ENCODE assay signal across 33 mouse cellular contexts in the genomic region with DNA sequence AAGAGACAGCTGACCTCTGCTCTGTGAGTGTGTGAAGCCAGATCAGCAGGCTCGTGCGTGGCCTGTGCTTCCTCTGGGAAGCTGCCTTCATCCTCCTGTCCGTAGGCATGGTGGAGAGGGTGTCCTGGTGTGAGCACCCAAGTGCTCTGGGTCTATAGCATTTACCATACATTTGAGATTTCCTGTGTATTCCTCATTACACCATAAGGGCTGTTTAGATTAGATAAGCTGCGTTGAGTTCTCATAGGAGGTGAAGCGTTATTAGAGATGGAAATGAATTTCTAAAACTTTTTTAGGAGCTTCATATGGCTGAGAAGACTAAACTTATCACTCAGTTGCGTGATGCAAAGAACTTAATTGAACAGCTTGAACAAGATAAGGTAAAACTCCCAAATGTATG. TPM values are rescaled to one million over a fixed set of nuclear protein-coding genes. Genes with fewer than 3 reads are reported as not detected.
DNase-seq lines count a peak whose midpoint lies in the region; ATAC-seq and TF ChIP-seq lines count a peak whose summit lies in the region.
"Had no signal": no experiment of that assay in that cellular context is flagged by ENCODE, and none has a peak within 500 bp of the region (broad histone marks: within the 10 kb centered on the region; RNA-seq: fewer than 3 reads in every experiment).

No protein-coding gene starts in this region.

- no peak overlapping the region for H3K4me2 ChIP-seq in heart, embryonic 12.5 days
- no peak overlapping the region for H3K4me2 ChIP-seq in liver, embryonic 14.5 days (ENCODE audit: low read depth)
- no peak overlapping the region for H3K4me2 ChIP-seq in liver, postnatal 0 days (ENCODE audit: low read depth, low read length)
- H3K4me2 ChIP-seq: embryonic facial prominence, embryonic 13.5 days; forebrain, embryonic 12.5 days; heart, embryonic 11.5 days; heart, embryonic 15.5 days; hindbrain, embryonic 13.5 days had no signal

- H3K27me3 ChIP-seq in heart, embryonic 10.5 days (ENCODE audit: insufficient read depth, poor library complexity, severe bottlenecking), result no peaks in the 10 kb centered on the region
- H3K27me3 ChIP-seq in heart, embryonic 12.5 days (replicated peaks), result no peaks in the 10 kb centered on the region
- H3K27me3 ChIP-seq in liver, embryonic 14.5 days (ENCODE audit: control insufficient read depth, insufficient read depth, low read length), result no peaks in the 10 kb centered on the region
- no peaks in the 10 kb centered on the region for H3K27me3 ChIP-seq in liver, postnatal 0 days (ENCODE audit: insufficient read depth, low read length)
- H3K27me3 ChIP-seq: embryonic facial prominence, embryonic 13.5 days; forebrain, embryonic 12.5 days; heart, embryonic 15.5 days; hindbrain, embryonic 13.5 days; Patski had no signal

- no peak for ATAC-seq in heart, embryonic 12.5 days (ENCODE audit: insufficient number of reproducible peaks, low FRiP score)
- peak; percentile 57; the same call in 1 of the 2 replicates for ATAC-seq in liver, embryonic 14.5 days (ENCODE audit: insufficient read depth)
- no peak for ATAC-seq in liver, postnatal 0 days
- peak; percentile 75 for ATAC-seq in megakaryocyte-erythroid progenitor cell, adult 5-6 weeks (replicated peaks; ENCODE audit: low FRiP score, low TSS enrichment, poor library complexity, severe bottlenecking)
- ATAC-seq: forebrain, embryonic 16.5 days; hindbrain, embryonic 16.5 days; Patski had no signal

- H3K4me1 ChIP-seq in heart, embryonic 10.5 days, result no peaks in the 10 kb centered on the region
- H3K4me1 ChIP-seq in heart, embryonic 12.5 days (replicated peaks), result no peaks in the 10 kb centered on the region
- no peaks in the 10 kb centered on the region for H3K4me1 ChIP-seq in liver, embryonic 14.5 days (replicated peaks; ENCODE audit: control insufficient read depth in 2 of 2, insufficient read depth in 2 of 2, low read length in 1 of 2)
- H3K4me1 ChIP-seq in liver, postnatal 0 days (ENCODE audit: insufficient read depth), result no peaks in the 10 kb centered on the region
- H3K4me1 ChIP-seq: embryonic facial prominence, embryonic 10.5 days; embryonic facial prominence, embryonic 13.5 days; forebrain, embryonic 12.5 days; heart, embryonic 15.5 days; hindbrain, embryonic 10.5 days; hindbrain, embryonic 13.5 days had no signal

- H3K9ac ChIP-seq in heart, embryonic 12.5 days, result no peak overlapping the region
- H3K9ac ChIP-seq in liver, embryonic 14.5 days (replicated peaks), result no peak overlapping the region
- no peak overlapping the region for H3K9ac ChIP-seq in liver, postnatal 0 days (replicated peaks)
- H3K9ac ChIP-seq: embryonic facial prominence, embryonic 13.5 days; forebrain, embryonic 12.5 days; heart, embryonic 15.5 days had no signal

- WGBS in heart, embryonic 10.5 days, result 84% methylated on average over 6 of the region's 6 CpGs
- WGBS in heart, embryonic 12.5 days, result 82% methylated on average over 6 of the region's 6 CpGs
- 42% methylated on average over 6 of the region's 6 CpGs for WGBS in liver, embryonic 14.5 days (ENCODE audit: insufficient replicate concordance)
- WGBS in liver, postnatal 0 days (ENCODE audit: insufficient replicate concordance), result 60% methylated on average over 6 of the region's 6 CpGs

- H3K4me3 ChIP-seq in heart, embryonic 10.5 days, result no peak overlapping the region
- H3K4me3 ChIP-seq in heart, embryonic 12.5 days, result no peak overlapping the region
- no peak overlapping the region for H3K4me3 ChIP-seq in liver, embryonic 14.5 days (ENCODE audit: insufficient read depth in 1 of 2, low read depth in 2 of 2, low read length in 2 of 2)
- H3K4me3 ChIP-seq in liver, postnatal 0 days (ENCODE audit: low read depth, low read length), result no peak overlapping the region
- H3K4me3 ChIP-seq: embryonic facial prominence, embryonic 10.5 days; embryonic facial prominence, embryonic 13.5 days; erythroblast, embryonic 14.5 days; forebrain, embryonic 12.5 days; heart, adult 2 months; heart, embryonic 15.5 days; hindbrain, embryonic 10.5 days; hindbrain, embryonic 13.5 days had no signal

- no peak overlapping the region for H3K27ac ChIP-seq in heart, embryonic 10.5 days
- H3K27ac ChIP-seq in heart, embryonic 12.5 days (ENCODE audit: poor library complexity, severe bottlenecking), result no peak overlapping the region
- no peak overlapping the region for H3K27ac ChIP-seq in liver, embryonic 14.5 days
- H3K27ac ChIP-seq in liver, postnatal 0 days (ENCODE audit: low read depth), result no peak overlapping the region
- H3K27ac ChIP-seq: embryonic facial prominence, embryonic 10.5 days; embryonic facial prominence, embryonic 13.5 days; forebrain, embryonic 12.5 days; heart, adult 2 months; heart, embryonic 15.5 days; hindbrain, embryonic 10.5 days; hindbrain, embryonic 13.5 days had no signal

- DNase-seq in heart, embryonic 10.5 days (ENCODE audit: low spot score), result peak; percentile 61
- no peak for DNase-seq in liver, embryonic 14.5 days (ENCODE audit: low read depth in 3 of 3, low spot score in 3 of 3)
- no peak for DNase-seq in liver, postnatal 0 days
- DNase-seq in c-Kit-positive CD71-positive TER-119-negative erythroid progenitor cells, embryonic 14.5 days (ENCODE audit: low read depth), result peak; percentile 10
- DNase-seq in urinary bladder, postnatal 14 days (ENCODE audit: low spot score), result no peak
- DNase-seq in adrenal gland, adult (ENCODE audit: inconsistent age in 2 of 2, low spot score in 1 of 2), result no peak
- DNase-seq: adrenal gland, adult 2 months; adrenal gland, postnatal 14 days; cerebellum, adult 11-12 months; cerebellum, adult 8-10 months; cerebellum, postnatal 10 days; cerebellum, postnatal 36 days; embryo, embryonic 11 days; gastrocnemius, postnatal 10 days; gastrocnemius, postnatal 36 days; heart, adult 2 months; heart, postnatal 10 days; heart, postnatal 36 days had no signal

- TF ChIP-seq CTCF in liver, embryonic 14.5 days (IDR thresholded peaks at IDR 0.05; ENCODE audit: low read depth), result no peak
- TF ChIP-seq CTCF in liver, postnatal 0 days (IDR thresholded peaks at IDR 0.05; ENCODE audit: low read depth), result no peak

- peaks cover 95% of the 10 kb centered on the region for H3K36me3 ChIP-seq in heart, embryonic 10.5 days
- peaks cover 87% of the 10 kb centered on the region for H3K36me3 ChIP-seq in heart, embryonic 12.5 days
- peaks cover 27% of the 10 kb centered on the region for H3K36me3 ChIP-seq in liver, embryonic 14.5 days (replicated peaks; ENCODE audit: control insufficient read depth, insufficient read depth, low read depth)
- H3K36me3 ChIP-seq in liver, postnatal 0 days (replicated peaks; ENCODE audit: insufficient read depth, low read length), result peaks cover 70% of the 10 kb centered on the region

- H3K9me3 ChIP-seq in heart, embryonic 10.5 days, result no peaks in the 10 kb centered on the region
- H3K9me3 ChIP-seq in heart, embryonic 12.5 days (replicated peaks), result no peaks in the 10 kb centered on the region
- H3K9me3 ChIP-seq in liver, embryonic 14.5 days (ENCODE audit: control insufficient read depth, low read length), result no peaks in the 10 kb centered on the region
- H3K9me3 ChIP-seq in liver, postnatal 0 days (ENCODE audit: low read length), result no peaks in the 10 kb centered on the region
- H3K9me3 ChIP-seq: embryonic facial prominence, embryonic 10.5 days; embryonic facial prominence, embryonic 13.5 days; forebrain, embryonic 12.5 days; heart, embryonic 15.5 days; hindbrain, embryonic 10.5 days; hindbrain, embryonic 13.5 days had no signal

- TF ChIP-seq EP300 in liver, embryonic 14.5 days (IDR thresholded peaks at IDR 0.05; ENCODE audit: low read depth), result 0 out of 2 replicates have a peak, but pooled peaks have one; percentile 18
- TF ChIP-seq EP300 in liver, postnatal 0 days (IDR thresholded peaks at IDR 0.05; ENCODE audit: low read depth), result no peak

RNA-seq across cellular contexts. Expression of gene Golga4, which starts 30.9 kb away (rescaled TPM):
- 55.0 and 60.0 TPM in 2 replicates for polyA plus RNA-seq in heart, embryonic 10.5 days (2016; fragmentation: Nextera tagmentation; extraction: Ambion mirVana)
- polyA plus RNA-seq in heart, embryonic 12.5 days (2016; fragmentation: Nextera tagmentation; extraction: Ambion mirVana), result 74.8 and 75.5 TPM in 2 replicates
- 6.9 and 13.2 TPM in 2 replicates for polyA plus RNA-seq in liver, embryonic 14.5 days (2012; rRNA removed)
- polyA plus RNA-seq in liver, embryonic 14.5 days (2014; fragmentation: Nextera tagmentation; extraction: Ambion mirVana), result 10.6 and 11.6 TPM in 2 replicates
- 12.5 and 13.9 TPM in 2 replicates for polyA plus RNA-seq in liver, postnatal 0 days (2015; fragmentation: Nextera tagmentation; extraction: Ambion mirVana)
- total RNA-seq in megakaryocyte-erythroid progenitor cell, adult 5-6 weeks (2014; fragmentation: Nextera tagmentation), result 48.5 and 49.5 TPM in 2 replicates
- 74.2 and 87.3 TPM in 2 replicates for total RNA-seq in megakaryocyte-erythroid progenitor cell, adult 5-6 weeks (2017)

RNA-seq across cellular contexts. Expression of gene Eomes, which starts 58.9 kb away (rescaled TPM):
- polyA plus RNA-seq in heart, embryonic 10.5 days (2016; fragmentation: Nextera tagmentation; extraction: Ambion mirVana), result 0.11 and 0.13 TPM in 2 replicates
- 0.08 and 0.11 TPM in 2 replicates for polyA plus RNA-seq in heart, embryonic 12.5 days (2016; fragmentation: Nextera tagmentation; extraction: Ambion mirVana)
- 0.05 TPM in 1 of 2 replicates, not detected in the other for polyA plus RNA-seq in liver, embryonic 14.5 days (2012; rRNA removed)
- 0.04 and 0.09 TPM in 2 replicates for polyA plus RNA-seq in liver, embryonic 14.5 days (2014; fragmentation: Nextera tagmentation; extraction: Ambion mirVana)
- polyA plus RNA-seq in liver, postnatal 0 days (2015; fragmentation: Nextera tagmentation; extraction: Ambion mirVana), result not detected in 2 replicates
- not detected in 2 replicates for total RNA-seq in megakaryocyte-erythroid progenitor cell, adult 5-6 weeks (2014; fragmentation: Nextera tagmentation)
- 1.2 TPM in 1 of 2 replicates, not detected in the other for total RNA-seq in megakaryocyte-erythroid progenitor cell, adult 5-6 weeks (2017)
- total RNA-seq: gastrocnemius, adult 18-20 months; gastrocnemius, postnatal 10 days; gastrocnemius, postnatal 36 days; granulocyte monocyte progenitor cell, adult 5-6 weeks; heart, postnatal 10 days had no signal
- polyA plus RNA-seq: erythroblast, embryonic 14.5 days; hindbrain, embryonic 10.5 days had no signal

Comparison
In these comparisons a context has a peak if more than half of its experiments do, and no peak if none do; other contexts are left out.
1. ATAC-seq: peak in liver, embryonic 14.5 days (single experiment) and megakaryocyte-erythroid progenitor cell, adult 5-6 weeks (single experiment); none in heart, embryonic 12.5 days (single experiment) and liver, postnatal 0 days (single experiment).
2. DNase-seq: peak in heart, embryonic 10.5 days (single experiment) and c-Kit-positive CD71-positive TER-119-negative erythroid progenitor cells, embryonic 14.5 days (single experiment); none in liver, embryonic 14.5 days (0 of 3), liver, postnatal 0 days (single experiment), urinary bladder, postnatal 14 days (single experiment) and adrenal gland, adult (0 of 2).